Mouse (Mus musculus) liver, embryonic 16.5 days (tissue): ENCODE measurements around the gene Zkscan16. TPM values are rescaled to one million over a fixed set of nuclear protein-coding genes. Genes with fewer than 3 reads are reported as not detected.

Source experiments
- ATAC-seq: fragments of 200-750 bp; cut with Nextera tagmentation; 2 replicates; pipeline ENCODE4 v1.8.0; 2017; ENCODE audit warnings: low read depth, mild to moderate bottlenecking, moderate number of reproducible peaks, moderate library complexity
- H3K27ac ChIP-seq: fragments of 300-500 bp; sonication (generic); 2 replicates; pipeline ENCODE4 v1.5.1; 2014; ENCODE audit warnings: mild to moderate bottlenecking, low read length
- H3K27me3 ChIP-seq: fragments of 300-500 bp; sonication (generic); 2 replicates; pipeline ENCODE4 v1.6.1; 2014; ENCODE audit warnings: low read depth, low read length, mixed read lengths; ENCODE audit not compliant: control insufficient read depth, insufficient read depth
- H3K36me3 ChIP-seq: fragments of 300-500 bp; sonication (generic); 2 replicates; pipeline ENCODE4 v1.6.1; 2014; ENCODE audit warnings: mild to moderate bottlenecking; ENCODE audit not compliant: control insufficient read depth, insufficient read depth
- H3K4me1 ChIP-seq: fragments of 300-500 bp; sonication (generic); 2 replicates; pipeline ENCODE4 v1.6.1; 2014; ENCODE audit warnings: low read depth, low read length, mixed read lengths; ENCODE audit not compliant: control insufficient read depth
- H3K4me2 ChIP-seq: fragments of 300-500 bp; sonication (generic); 2 replicates; pipeline ENCODE4 v1.6.1; 2014; ENCODE audit warnings: low read depth, low read length, mixed read lengths
- H3K4me3 ChIP-seq: fragments of 300-500 bp; sonication (generic); 2 replicates; pipeline ENCODE4 v1.5.1; 2014; ENCODE audit warnings: low read depth, mild to moderate bottlenecking, low read length
- H3K9ac ChIP-seq: fragments of 300-500 bp; sonication (generic); 2 replicates; pipeline ENCODE4 v1.6.1; 2014; ENCODE audit warnings: low read depth, low read length
- H3K9me3 ChIP-seq: fragments of 300-500 bp; sonication (generic); replicated peaks from 2 replicates; pipeline ENCODE4 v1.6.1; 2016; ENCODE audit warnings: low read length; ENCODE audit not compliant: control insufficient read depth
- WGBS: fragments of 180-500 bp; shearing (Covaris S2); extraction: QIAGEN DNeasy Blood & Tissue Kit; methylation state at CpG from one replicate; pipeline ENCODE4 v1.1.7; 2014; ENCODE audit not compliant: insufficient replicate concordance; 5-methylcytosine and 5-hydroxymethylcytosine counted together
- polyA plus RNA-seq: library from polyadenylated mRNA; unstranded; fragments of >200 nt; fragmentation: Nextera tagmentation; extraction: Ambion mirVana; gene quantifications from 2 replicates; pipeline ENCODE4 v1.2.1, GENCODE M21; 2015

Zkscan16 gene
- polyA plus RNA-seq, 1 experiment from 2014 or later = 0.05 TPM

- H3K27me3 ChIP-seq = no peaks in the 10 kb centered on the region
- H3K4me2 ChIP-seq = no peak overlapping the region
- H3K9ac ChIP-seq = no peak overlapping the region
- no peaks in the 10 kb centered on the region for H3K9me3 ChIP-seq
- no peaks in the 10 kb centered on the region for H3K36me3 ChIP-seq
- WGBS = 71% methylated on average over 15 of the region's 15 CpGs
- H3K27ac ChIP-seq = no peak overlapping the region
- H3K4me1 ChIP-seq = no peaks in the 10 kb centered on the region
- ATAC-seq = no peak
- no peak overlapping the region for H3K4me3 ChIP-seq
Observed at GRCm38 (mm10) chr4:58961719-58962118, 18.3 kb downstream of the Zkscan16 start.

- Histone ChIP-seq H3K4me1 (no peaks in the 10 kb centered on the region), H3K4me2 (no peak overlapping the region), H3K9me3 (no peaks in the 10 kb centered on the region), H3K4me3 (no peak overlapping the region), H3K9ac (no peak overlapping the region), H3K27ac (no peak overlapping the region), H3K27me3 (no peaks in the 10 kb centered on the region), H3K36me3 (no peaks in the 10 kb centered on the region)
- no peak for ATAC-seq
- WGBS = 78% methylated on average over 4 of the region's 4 CpGs
Observed at GRCm38 (mm10) chr4:58963271-58963670, 19.8 kb downstream of the Zkscan16 start.

- Histone ChIP-seq H3K4me3 (no peak overlapping the region), H3K27me3 (no peaks in the 10 kb centered on the region), H3K9me3 (no peaks in the 10 kb centered on the region), H3K36me3 (no peaks in the 10 kb centered on the region), H3K27ac (no peak overlapping the region), H3K4me2 (no peak overlapping the region), H3K9ac (no peak overlapping the region), H3K4me1 (peaks cover 2% of the 10 kb centered on the region)
- WGBS = 57% methylated on average over 1 of the region's 1 CpGs
- ATAC-seq = no peak
Observed at GRCm38 (mm10) chr4:58965136-58965535, 21.7 kb downstream of the Zkscan16 start.

- no peak overlapping the region for H3K9ac ChIP-seq
Observed at GRCm38 (mm10) chr4:58970678-58971077, 27.2 kb downstream of the Zkscan16 start.

GRCm38 (mm10) chr4:58975711-58976110 lies 32.3 kb downstream of the Zkscan16 start:
- H3K9ac ChIP-seq = no peak overlapping the region

More at GRCm38 (mm10) chr4:58970678-58971077, 27.2 kb downstream of the Zkscan16 start:
- ATAC-seq = peak; percentile 93
- Histone ChIP-seq H3K4me2 (peak overlapping the region; percentile 28), H3K36me3 (no peaks in the 10 kb centered on the region), H3K4me3 (no peak overlapping the region), H3K4me1 (peaks cover 9% of the 10 kb centered on the region), H3K27me3 (no peaks in the 10 kb centered on the region), H3K9me3 (no peaks in the 10 kb centered on the region), H3K27ac (no peak overlapping the region)
- WGBS = 37% methylated on average over 4 of the region's 4 CpGs

GRCm38 (mm10) chr4:58981421-58981820 lies 38.0 kb downstream of the Zkscan16 start:
- 80% methylated on average over 6 of the region's 6 CpGs for WGBS
- ATAC-seq = no peak
- H3K4me3 ChIP-seq = no peak overlapping the region
- H3K9ac ChIP-seq = no peak overlapping the region
- H3K36me3 ChIP-seq = no peaks in the 10 kb centered on the region; the same call in 1 of the 2 replicates
- H3K27me3 ChIP-seq = no peaks in the 10 kb centered on the region
- no peak overlapping the region for H3K4me2 ChIP-seq
- peaks cover 12% of the 10 kb centered on the region for H3K4me1 ChIP-seq
- H3K27ac ChIP-seq = no peak overlapping the region
- no peaks in the 10 kb centered on the region for H3K9me3 ChIP-seq

More at GRCm38 (mm10) chr4:58975711-58976110, 32.3 kb downstream of the Zkscan16 start:
- H3K27ac ChIP-seq = no peak overlapping the region
- WGBS = 75% methylated on average over 5 of the region's 5 CpGs
- H3K9me3 ChIP-seq = no peaks in the 10 kb centered on the region
- H3K4me2 ChIP-seq = no peak overlapping the region
- no peaks in the 10 kb centered on the region for H3K27me3 ChIP-seq
- no peak for ATAC-seq
- H3K4me1 ChIP-seq = peaks cover 2% of the 10 kb centered on the region
- no peak overlapping the region for H3K4me3 ChIP-seq
- H3K36me3 ChIP-seq = no peaks in the 10 kb centered on the region; the same call in 1 of the 2 replicates

- Histone ChIP-seq H3K36me3 (no peaks in the 10 kb centered on the region), H3K27ac (no peak overlapping the region), H3K9me3 (no peaks in the 10 kb centered on the region), H3K4me2 (no peak overlapping the region), H3K27me3 (no peaks in the 10 kb centered on the region), H3K4me1 (peaks cover 24% of the 10 kb centered on the region), H3K4me3 (no peak overlapping the region), H3K9ac (no peak overlapping the region)
- no peak for ATAC-seq
- WGBS = 75% methylated on average over 8 of the region's 8 CpGs
Observed at GRCm38 (mm10) chr4:58982806-58983205, 39.4 kb downstream of the Zkscan16 start.

GRCm38 (mm10) chr4:58985157-58985648 lies 41.8 kb downstream of the Zkscan16 start:
- no peaks in the 10 kb centered on the region for H3K9me3 ChIP-seq
- peak; percentile 33; the same call in 1 of the 2 replicates for ATAC-seq
- 7% methylated on average over 7 of the region's 7 CpGs for WGBS
- no peak overlapping the region for H3K4me3 ChIP-seq
- peak overlapping the region; percentile 31; the same call in 1 of the 2 replicates for H3K4me2 ChIP-seq
- no peak overlapping the region for H3K27ac ChIP-seq
- no peaks in the 10 kb centered on the region for H3K36me3 ChIP-seq
- H3K4me1 ChIP-seq = peaks cover 24% of the 10 kb centered on the region
- H3K9ac ChIP-seq = no peak overlapping the region
- no peaks in the 10 kb centered on the region for H3K27me3 ChIP-seq

GRCm38 (mm10) chr4:58986540-58987190 lies 43.2 kb downstream of the Zkscan16 start, which contains the start of gene Ptgr1:
Gene Ptgr1 (minus strand): TSS chr4:58987119.
- peak within 1 kb of the TSS; percentile 68 for H3K4me3 ChIP-seq
- H3K9me3 ChIP-seq = no peaks in the 10 kb centered on the region
- H3K27ac ChIP-seq = 0 out of 2 replicates have a peak within 1 kb of the TSS, but pooled peaks have one; percentile 35
- peak within 1 kb of the TSS; percentile 92 for H3K4me2 ChIP-seq
- under 1% methylated on average over 28 of the region's 28 CpGs for WGBS
- H3K36me3 ChIP-seq = no peaks in the 10 kb centered on the region
- H3K9ac ChIP-seq = peak within 1 kb of the TSS; percentile 58
- ATAC-seq = peak; percentile 71
- H3K4me1 ChIP-seq = peaks cover 36% of the 10 kb centered on the region
- no peaks in the 10 kb centered on the region for H3K27me3 ChIP-seq
